Mouse (Mus musculus) spleen, postnatal 14 days (tissue): ENCODE data around the gene Gm20837.
"Not testable (repeated sequence)": the region's sequence is repeated elsewhere in the genome, so short reads cannot be mapped to it uniquely, and the experiment has no call there.

ENCODE experiments used
- DNase-seq, 2 experiments: peaks; one replicate each; pipeline ENCODE4 v3.0.0; 2021 to 2022; ENCODE audit warnings: low spot score in 2 of 2

The Gm20837 gene

DNA sequence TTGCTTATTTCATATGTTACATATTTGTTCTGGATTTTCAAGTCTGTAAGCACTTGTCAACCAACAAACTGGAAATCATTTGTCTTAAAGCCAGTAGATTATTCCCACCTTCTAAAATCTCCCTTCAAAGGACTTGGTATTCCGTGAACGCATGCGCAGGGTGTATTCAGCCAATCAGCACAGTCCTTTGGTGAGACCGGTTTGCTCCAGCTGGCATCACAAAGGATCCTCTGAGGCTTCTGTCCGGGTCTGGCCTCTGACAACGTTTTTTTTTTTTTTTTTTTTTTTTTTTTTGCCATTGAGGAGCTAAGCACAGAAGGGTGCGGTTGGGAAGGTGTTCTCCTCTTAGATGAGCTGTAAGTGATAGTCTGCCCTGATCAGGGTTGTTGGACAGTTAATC lies at the start of gene Gm20837:
Gene Gm20837, plus strand, starts transcription at position 301 of the 400 bp plus-strand sequence.
- not testable (repeated sequence) for DNase-seq
